Mouse (Mus musculus) CH12.LX (cell line): ENCODE results near the gene Acoxl. TPM values are rescaled to one million over a fixed set of nuclear protein-coding genes. Genes with fewer than 3 reads are reported as not detected.

ENCODE experiments used
- DNase-seq: peaks from one replicate; pipeline ENCODE4 v3.0.0-alpha.2; 2013; ENCODE audit errors: extremely low read depth
- H3K27ac ChIP-seq: 2 replicates; pipeline ENCODE4 v1.5.1; 2012; ENCODE audit warnings: low read depth, mild to moderate bottlenecking, control low read depth, moderate library complexity; ENCODE audit not compliant: insufficient read depth
- H3K27me3 ChIP-seq: replicated peaks from 2 replicates; pipeline ENCODE3; 2012; ENCODE audit warnings: inconsistent platforms
- H3K36me3 ChIP-seq, 2 experiments: replicated peaks in 1 of 2; 2 replicates each; pipeline versions ENCODE3 to v1.6.1; 2012; ENCODE audit warnings: inconsistent platforms in 1 of 2, low read length in 1 of 2, mild to moderate bottlenecking in 1 of 2, mixed read lengths in 1 of 2, moderate library complexity in 1 of 2; ENCODE audit not compliant: control insufficient read depth in 1 of 2, insufficient read depth in 1 of 2
- H3K4me1 ChIP-seq, 2 experiments: 2 replicates each; pipeline ENCODE4 v1.6.1; 2012; ENCODE audit warnings: inconsistent platforms in 1 of 2, moderate library complexity in 1 of 2; ENCODE audit not compliant: insufficient read depth in 2 of 2, control insufficient read depth in 1 of 2
- H3K4me2 ChIP-seq: 2 replicates; pipeline ENCODE4 v1.6.1; 2012; ENCODE audit warnings: low read depth, mild to moderate bottlenecking, control low read depth; ENCODE audit not compliant: poor library complexity, insufficient read depth, severe bottlenecking
- H3K4me3 ChIP-seq, 3 experiments: fragments of 150-350 bp in 1 of 3; sonication (generic) in 1 of 3; replicated peaks in 1 of 3; 2 replicates each; pipeline versions ENCODE3 to v1.5.1; 2011 to 2012; ENCODE audit warnings: low read depth in 2 of 3, low read length in 2 of 3, mild to moderate bottlenecking in 2 of 3, moderate library complexity in 2 of 3, control low read depth in 1 of 3, improper control_type of control experiment in 1 of 3, inconsistent platforms in 1 of 3, mixed read lengths in 1 of 3; ENCODE audit not compliant: poor library complexity in 1 of 3
- H3K79me2 ChIP-seq: replicated peaks from 2 replicates; pipeline ENCODE4 v1.6.1; 2012; ENCODE audit warnings: mild to moderate bottlenecking, moderate library complexity; ENCODE audit not compliant: control insufficient read depth, poor library complexity, insufficient read depth, severe bottlenecking; ENCODE audit errors: extremely low read depth
- H3K9ac ChIP-seq: 2 replicates; pipeline ENCODE4 v1.6.1; 2012; ENCODE audit warnings: low read depth, mild to moderate bottlenecking, control low read depth, moderate library complexity; ENCODE audit not compliant: insufficient read depth
- H3K9me3 ChIP-seq: replicated peaks from 2 replicates; pipeline ENCODE3; 2012; ENCODE audit warnings: low read length, inconsistent platforms, mixed read lengths
- CHD1 ChIP-seq: IDR thresholded peaks from 2 replicates; pipeline ENCODE4 v1.6.1; 2012; ENCODE audit warnings: low read depth, low read length, improper control_type of control experiment, inconsistent platforms
- CHD2 ChIP-seq: IDR thresholded peaks from 2 replicates; pipeline ENCODE4 v1.6.1; 2011; ENCODE audit warnings: low read length, improper control_type of control experiment
- E2F4 ChIP-seq: IDR thresholded peaks from 2 replicates; pipeline ENCODE4 v1.6.1; 2011; ENCODE audit warnings: low read depth, low read length, improper control_type of control experiment; ENCODE audit not compliant: insufficient replicate concordance
- JUND ChIP-seq: conservative IDR thresholded peaks from 2 replicates; pipeline ENCODE4 v1.6.1; 2011; ENCODE audit warnings: low read depth, low read length, improper control_type of control experiment
- MAFK ChIP-seq: IDR thresholded peaks from 2 replicates; pipeline ENCODE4 v1.6.1; 2011; ENCODE audit warnings: low read length, improper control_type of control experiment; ENCODE audit not compliant: insufficient replicate concordance
- MXI1 ChIP-seq: IDR thresholded peaks from 2 replicates; pipeline ENCODE4 v1.6.1; 2011; ENCODE audit warnings: mild to moderate bottlenecking, low read depth, low read length, improper control_type of control experiment
- NELFE ChIP-seq: IDR thresholded peaks from 2 replicates; pipeline ENCODE4 v1.6.1; 2011; ENCODE audit warnings: low read depth, low read length, improper control_type of control experiment
- NRF1 ChIP-seq: IDR thresholded peaks from 2 replicates; pipeline ENCODE4 v1.6.1; 2014; ENCODE audit warnings: low read depth, mild to moderate bottlenecking, inconsistent platforms, low read length, improper control_type of control experiment, moderate library complexity
- RCOR1 ChIP-seq: conservative IDR thresholded peaks from 2 replicates; pipeline ENCODE4 v1.6.1; 2012; ENCODE audit warnings: low read depth, mild to moderate bottlenecking, inconsistent platforms, low read length, improper control_type of control experiment
- SIN3A ChIP-seq: IDR thresholded peaks from 2 replicates; pipeline ENCODE4 v1.6.1; 2012; ENCODE audit warnings: low read length, improper control_type of control experiment, inconsistent platforms
- SMC3 ChIP-seq: IDR thresholded peaks from 2 replicates; pipeline ENCODE4 v1.6.1; 2011; ENCODE audit warnings: low read depth, low read length, improper control_type of control experiment
- UBTF ChIP-seq: IDR thresholded peaks from 2 replicates; pipeline ENCODE4 v1.6.1; 2012; ENCODE audit warnings: low read depth, mild to moderate bottlenecking, inconsistent platforms, low read length, improper control_type of control experiment, moderate library complexity
- USF2 ChIP-seq: conservative IDR thresholded peaks from 2 replicates; pipeline ENCODE4 v1.6.1; 2011; ENCODE audit warnings: low read depth, low read length, improper control_type of control experiment
- ZKSCAN1 ChIP-seq: IDR thresholded peaks from 2 replicates; pipeline ENCODE4 v1.6.1; 2012; ENCODE audit warnings: low read depth, inconsistent platforms, low read length, improper control_type of control experiment, borderline replicate concordance
- ZNF384 ChIP-seq: IDR thresholded peaks from 2 replicates; pipeline ENCODE4 v1.6.1; 2012; ENCODE audit warnings: low read depth, low read length, improper control_type of control experiment, inconsistent platforms
- dilution Hi-C: fragments of 300-500 bp; cut with MboI; formaldehyde crosslinking; loops from 2 replicates; pipeline ENCODE4 v1.14.3; 2020; ENCODE audit warnings: low sequenced_read_pairs; ENCODE audit not compliant: extremely low pct_unique_long_range_greater_than_20kb, extremely low pct_ligation_motif_present
- in situ Hi-C: fragments of 300-500 bp; cut with MboI; formaldehyde crosslinking; loops from 3 replicates; pipeline ENCODE4 v1.14.3; 2019; ENCODE audit warnings: low sequenced_read_pairs, low pct_ligation_motif_present, low pct_unique_long_range_greater_than_20kb, mixed read lengths
- polyA plus RNA-seq: library from polyadenylated mRNA; unstranded; fragments of >175 nt; gene quantifications from 2 replicates; pipeline ENCODE4 v1.2.1, GENCODE M21; 2012; ENCODE audit warnings: low read depth; ENCODE audit not compliant: insufficient read length
- total RNA-seq, 2 experiments: library from RNA; depleted of rRNA; stranded (reverse); fragments of 300-350 nt in 1 of 2; fragments of >200 nt in 1 of 2; gene quantifications; 2 replicates each; pipeline ENCODE4 v1.2.3; 2012 to 2014

The Acoxl gene
- total and polyA plus RNA-seq, 3 experiments, result 0.25 to 0.43 TPM; not detected in 1

DNA sequence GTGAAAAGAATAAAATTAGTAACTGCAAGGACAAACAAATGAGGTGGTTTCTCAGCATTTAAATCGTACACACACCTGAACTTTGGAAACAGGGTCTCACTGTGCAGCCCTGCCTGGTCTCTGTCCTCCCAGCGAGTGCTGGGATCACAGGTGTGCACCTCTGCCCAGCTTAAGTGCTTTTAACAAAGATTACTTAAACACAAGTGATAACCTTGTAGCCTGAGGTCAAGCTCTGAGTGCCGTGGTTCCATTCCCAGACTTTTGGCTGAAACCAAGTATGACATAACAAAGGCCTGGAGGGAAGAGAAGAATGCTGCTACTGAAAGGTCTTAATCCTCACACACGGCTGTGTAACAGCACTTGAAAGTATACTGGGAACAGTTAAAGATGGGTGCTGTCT is 149.0 kb downstream of the Acoxl start:
- no peaks in the 10 kb centered on the region for H3K36me3 ChIP-seq
- H3K79me2 ChIP-seq, result no peaks in the 10 kb centered on the region
- no peak overlapping the region for H3K27ac ChIP-seq
- TF ChIP-seq CHD2 (no peak), NRF1 (no peak), NELFE (no peak), JUND (no peak), E2F4 (no peak), RCOR1 (no peak), SMC3 (no peak), MXI1 (no peak), ZNF384 (no peak), UBTF (no peak), MAFK (no peak), ZKSCAN1 (no peak), USF2 (no peak), SIN3A (no peak), CHD1 (no peak)
- H3K27me3 ChIP-seq, result no peaks in the 10 kb centered on the region
- H3K9ac ChIP-seq, result no peak overlapping the region
- H3K4me2 ChIP-seq, result no peak overlapping the region
- H3K9me3 ChIP-seq, result no peaks in the 10 kb centered on the region
- in situ Hi-C loops (no loop called here), dilution Hi-C loops (no loop called here)
- H3K4me1 ChIP-seq, result 0 out of 4 replicates have a peak, but pooled peaks cover 0 to 4% of the 10 kb centered on the region in 2 experiments
- no peak overlapping the region for H3K4me3 ChIP-seq
- DNase-seq, result no peak

DNA sequence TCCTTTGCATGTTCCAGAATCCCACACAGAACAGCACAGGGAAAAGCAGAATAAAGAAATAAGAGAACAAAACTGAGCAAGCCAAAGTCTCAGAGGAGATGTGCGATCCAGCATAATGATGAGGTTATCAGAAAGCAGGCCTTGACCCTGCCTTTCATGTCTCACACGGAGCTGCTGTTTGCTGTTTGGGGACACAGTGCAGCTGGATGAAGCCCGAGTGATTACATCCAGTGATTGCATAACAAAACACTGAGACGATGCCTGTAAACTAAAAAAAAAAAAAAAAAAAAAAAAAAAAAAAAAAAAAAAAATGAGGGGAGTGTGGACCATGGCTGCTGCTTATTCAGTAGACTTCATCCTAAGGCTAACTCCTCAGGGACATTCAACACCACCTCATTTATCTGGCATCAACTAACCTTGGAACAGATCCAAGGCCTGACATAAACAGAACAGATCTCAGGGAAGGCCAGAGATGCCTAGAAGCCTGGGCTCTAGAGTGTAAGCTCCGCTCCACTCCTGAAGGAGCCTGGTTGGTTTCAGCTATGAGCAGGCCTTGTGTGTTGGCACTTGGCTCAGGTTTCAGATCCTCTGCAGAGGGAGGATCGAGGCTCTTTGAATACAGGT is 152.3 kb downstream of the Acoxl start:
- Histone ChIP-seq H3K27ac (no peak overlapping the region), H3K9me3 (no peaks in the 10 kb centered on the region)
- dilution Hi-C loops, result no loop called here

More for the DNA sequence above, 152.3 kb downstream of the Acoxl start:
- H3K4me3 ChIP-seq, result no peak overlapping the region
- in situ Hi-C loops, result no loop called here
- H3K4me1 ChIP-seq, result no peaks in the 10 kb centered on the region
- H3K27me3 ChIP-seq, result no peaks in the 10 kb centered on the region
- TF ChIP-seq SMC3 (no peak), ZNF384 (0 out of 2 replicates have a peak, but pooled peaks have one; percentile 10)
- H3K4me2 ChIP-seq, result no peak overlapping the region
- no peaks in the 10 kb centered on the region for H3K79me2 ChIP-seq
- no peaks in the 10 kb centered on the region for H3K36me3 ChIP-seq
- no peak overlapping the region for H3K9ac ChIP-seq
- DNase-seq, result no peak
